Mouse (Mus musculus) embryonic fibroblast, embryonic 13.5 days (primary cell): Measurements from ENCODE around the gene Elp5. TPM values are rescaled to one million over a fixed set of nuclear protein-coding genes. Genes with fewer than 3 reads are reported as not detected.
"Not testable (repeated sequence)": the region's sequence is repeated elsewhere in the genome, so short reads cannot be mapped to it uniquely, and the experiment has no call there.

Experiments
- H3K27ac ChIP-seq: 2 replicates; pipeline ENCODE4 v1.5.1; 2012; ENCODE audit warnings: low read length, control low read depth, inconsistent platforms; ENCODE audit not compliant: insufficient read depth
- H3K4me1 ChIP-seq: 2 replicates; pipeline ENCODE4 v1.6.1; 2011; ENCODE audit warnings: low read length; ENCODE audit not compliant: control insufficient read depth, insufficient read depth
- H3K4me3 ChIP-seq: 2 replicates; pipeline ENCODE4 v1.5.1; 2011; ENCODE audit warnings: mild to moderate bottlenecking, control low read depth, low read length; ENCODE audit not compliant: insufficient read depth
- CTCF ChIP-seq: IDR thresholded peaks from 2 replicates; pipeline ENCODE4 v1.5.1; 2011; ENCODE audit warnings: mild to moderate bottlenecking, control low read depth, low read length, moderate library complexity, borderline replicate concordance; ENCODE audit not compliant: insufficient read depth
- POLR2A ChIP-seq: IDR thresholded peaks from 2 replicates; pipeline ENCODE4 v1.6.1; 2011; ENCODE audit warnings: low read depth, mild to moderate bottlenecking, control low read depth, low read length, moderate library complexity
- polyA plus RNA-seq: library from polyadenylated mRNA; stranded (reverse); fragments of >200 nt; gene quantifications from 2 replicates; pipeline ENCODE4 v1.2.4, GENCODE M21; 2011; ENCODE audit warnings: low read depth; ENCODE audit not compliant: missing spikeins, insufficient read length

Elp5 gene
- polyA plus RNA-seq, 1 experiment, result 68.8 TPM

DNA sequence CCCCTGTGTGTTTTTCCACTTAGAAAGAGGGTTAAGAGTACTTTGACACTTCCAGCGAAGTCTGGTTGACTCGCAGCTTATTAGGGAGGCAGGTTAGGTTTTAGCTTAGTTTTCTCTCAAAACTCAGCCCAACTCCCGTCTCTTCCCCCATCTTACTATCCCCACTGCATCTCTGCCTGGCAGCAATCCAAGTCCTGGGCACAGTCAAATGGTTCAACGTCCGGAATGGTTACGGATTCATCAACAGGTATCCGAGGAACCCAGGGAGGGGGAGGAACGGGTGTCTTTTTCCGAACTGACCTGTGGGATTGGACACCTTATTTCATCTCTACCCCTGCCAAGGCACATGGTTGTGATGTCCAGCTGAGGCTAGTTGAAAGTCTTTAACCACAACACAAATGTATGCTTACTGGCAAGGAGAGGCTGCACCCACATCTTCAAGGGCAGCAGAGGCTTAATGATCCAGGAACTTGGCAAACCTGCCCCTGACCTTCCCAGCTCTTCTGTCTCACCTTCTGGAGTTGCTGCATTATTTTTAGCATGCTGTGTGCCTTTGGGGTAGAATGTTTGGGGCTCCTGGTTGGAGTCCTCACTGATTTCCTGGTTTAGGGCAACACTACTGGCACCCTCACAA, 45.5 kb downstream of the Elp5 start:
- H3K4me3 ChIP-seq, result no peak overlapping the region
- TF ChIP-seq POLR2A (no peak), CTCF (no peak)
- H3K27ac ChIP-seq, result no peak overlapping the region

DNA sequence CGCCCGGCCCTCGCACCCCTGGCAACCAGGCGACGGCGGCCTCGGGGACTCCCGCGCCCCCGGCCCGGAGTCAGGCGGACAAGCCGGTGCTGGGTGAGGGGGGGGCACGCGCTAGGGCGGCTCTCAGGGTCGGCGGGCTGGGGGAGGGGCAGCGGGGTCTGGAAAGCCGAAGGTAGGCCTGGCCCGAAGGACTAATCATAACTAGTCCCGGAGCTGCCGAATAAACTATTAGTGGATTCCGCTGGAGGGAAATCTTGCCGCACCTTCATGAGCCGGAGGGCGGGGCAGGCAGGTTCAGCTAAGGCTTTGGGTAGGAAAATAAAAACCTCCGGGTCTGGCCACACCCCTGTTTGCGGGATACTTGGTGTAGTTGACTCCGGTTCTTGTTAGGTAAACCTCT, 46.2 kb downstream of the Elp5 start:
- H3K4me1 ChIP-seq, result no peaks in the 10 kb centered on the region
- TF ChIP-seq CTCF (no peak), POLR2A (no peak)
- H3K27ac ChIP-seq, result no peak overlapping the region
- no peak overlapping the region for H3K4me3 ChIP-seq

More for the DNA sequence above, 45.5 kb downstream of the Elp5 start:
- H3K4me1 ChIP-seq, result no peaks in the 10 kb centered on the region

DNA sequence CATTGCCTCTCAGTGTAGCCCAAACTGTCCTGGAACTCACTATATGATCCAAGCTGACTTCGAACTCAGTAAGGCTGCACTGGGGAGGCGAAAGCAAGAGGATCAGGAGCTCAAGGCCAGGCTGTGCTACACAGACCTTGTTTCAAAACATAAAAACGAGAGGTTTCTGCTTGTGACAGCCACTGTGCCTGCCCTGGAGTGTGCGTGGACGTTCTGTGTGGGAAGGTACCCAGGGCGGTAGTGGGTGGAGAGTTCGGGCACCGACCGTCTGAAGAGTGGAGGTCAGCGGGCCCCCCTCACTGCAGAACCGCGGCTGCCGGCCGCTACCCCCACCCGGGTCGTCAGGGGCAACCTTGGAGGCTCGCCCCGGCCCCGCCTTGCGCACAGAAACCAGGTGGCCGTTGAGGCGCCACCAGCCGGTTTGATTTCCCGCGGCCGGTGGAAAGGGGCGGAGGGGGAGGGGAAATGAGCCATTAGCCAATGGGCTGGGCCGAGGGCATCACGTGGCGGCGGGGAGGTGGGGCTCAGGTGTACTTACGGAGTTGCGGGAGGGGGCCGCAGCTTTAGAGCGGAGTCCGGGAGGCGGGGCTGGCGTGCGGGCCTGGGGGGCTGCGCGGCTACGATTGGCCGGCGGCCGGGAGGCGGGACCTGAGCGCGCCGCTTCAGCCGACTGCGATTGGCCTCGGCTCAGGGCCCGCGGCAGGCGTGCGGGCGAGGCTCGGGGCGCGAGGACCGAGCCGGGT, 47.0 kb downstream of the Elp5 start, which contains the start of gene Ybx2:
Gene Ybx2, plus strand, starts transcription at position 660 of the 743 bp plus-strand sequence.
- Histone ChIP-seq H3K4me1 (no peaks in the 10 kb centered on the region), H3K27ac (no peak within 1 kb of the TSS), H3K4me3 (peak within 1 kb of the TSS; percentile 14; the same call in 1 of the 2 replicates)
- TF ChIP-seq POLR2A (no peak), CTCF (no peak)

GRCm38 (mm10) chr11:69934681-69935080, 47.6 kb downstream of the Elp5 start:
- Histone ChIP-seq H3K4me1 (no peaks in the 10 kb centered on the region), H3K4me3 (no peak overlapping the region), H3K27ac (no peak overlapping the region)
- TF ChIP-seq CTCF, result no peak
- TF ChIP-seq POLR2A, result no peak

GRCm38 (mm10) chr11:69934169-69934568, 48.1 kb downstream of the Elp5 start:
- no peak for TF ChIP-seq POLR2A
- peak; percentile 65; the same call in 1 of the 2 replicates for TF ChIP-seq CTCF
- Histone ChIP-seq H3K27ac (no peak overlapping the region), H3K4me1 (no peaks in the 10 kb centered on the region), H3K4me3 (no peak overlapping the region)

- Histone ChIP-seq H3K4me1 (no peaks in the 10 kb centered on the region), H3K4me3 (no peak overlapping the region), H3K27ac (no peak overlapping the region)
- TF ChIP-seq POLR2A (no peak), CTCF (no peak)
Observed at GRCm38 (mm10) chr11:69933066-69933465, 49.3 kb downstream of the Elp5 start.

- Histone ChIP-seq H3K4me3 (no peak overlapping the region), H3K4me1 (no peaks in the 10 kb centered on the region), H3K27ac (no peak overlapping the region)
- TF ChIP-seq CTCF, result no peak
- TF ChIP-seq POLR2A, result no peak
Observed at GRCm38 (mm10) chr11:69932254-69932653, 50.1 kb downstream of the Elp5 start.

GRCm38 (mm10) chr11:69931769-69932168, 50.5 kb downstream of the Elp5 start:
- Histone ChIP-seq H3K27ac (no peak overlapping the region), H3K4me1 (no peaks in the 10 kb centered on the region), H3K4me3 (no peak overlapping the region)
- TF ChIP-seq POLR2A (no peak), CTCF (no peak)

DNA sequence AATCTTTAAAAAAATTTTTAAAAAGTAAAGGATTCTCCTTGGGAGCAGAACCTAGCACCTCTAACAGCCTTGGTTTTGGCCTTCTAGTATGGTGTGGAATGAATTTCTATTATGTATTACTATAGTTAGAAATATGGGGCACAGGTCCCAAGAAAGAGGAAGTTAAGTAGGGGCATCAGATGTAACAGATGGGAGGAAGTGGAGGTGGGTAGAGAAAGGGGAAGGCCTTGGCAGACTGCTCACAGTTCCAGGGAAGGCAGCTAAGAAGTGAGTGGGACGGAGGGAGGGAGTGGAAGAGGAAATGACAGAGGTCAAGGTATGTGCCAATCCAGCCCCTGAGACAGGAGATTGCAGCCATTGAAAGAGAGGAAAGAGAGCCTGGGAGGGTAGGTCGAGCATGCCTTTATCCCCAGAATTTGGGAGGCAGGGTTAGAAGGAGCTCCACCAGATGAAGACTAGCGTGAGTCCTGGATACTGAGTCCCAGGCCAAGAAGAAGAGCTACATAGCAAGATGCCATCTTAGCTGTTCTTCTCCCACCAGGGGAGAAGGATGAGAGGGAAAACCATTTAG, 51.3 kb downstream of the Elp5 start:
- Histone ChIP-seq H3K27ac (no peak overlapping the region), H3K4me3 (no peak overlapping the region), H3K4me1 (no peaks in the 10 kb centered on the region)
- no peak for TF ChIP-seq CTCF
- no peak for TF ChIP-seq POLR2A

DNA sequence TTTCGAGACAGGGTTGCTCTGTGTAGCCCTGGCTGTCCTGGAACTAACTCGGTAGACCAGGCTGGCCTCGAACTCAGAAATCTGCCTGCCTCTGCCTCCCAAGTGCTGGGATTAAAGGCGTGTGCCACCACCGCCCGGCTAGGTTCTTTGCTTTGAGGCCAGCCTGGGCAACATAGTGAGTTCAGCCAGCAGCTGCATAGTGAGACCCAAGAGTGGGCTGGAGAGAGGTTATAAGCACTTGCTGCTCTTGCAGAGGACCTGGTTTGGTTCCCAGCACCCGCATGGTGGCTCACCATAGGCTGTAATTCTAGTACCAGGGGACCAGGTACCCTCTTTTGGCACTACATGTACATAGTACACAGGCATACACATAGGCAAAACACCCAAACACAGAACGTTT, 52.1 kb downstream of the Elp5 start:
- H3K27ac ChIP-seq, H3K4me3 ChIP-seq, H3K4me1 ChIP-seq: not testable (repeated sequence)
